Mouse (Mus musculus): ENCODE measurements around the gene Agbl4. TPM values are rescaled to one million over a fixed set of nuclear protein-coding genes. Genes with fewer than 3 reads are reported as not detected.
A peak's percentile ranks its signal among the peaks of the same experiment; 100 is the strongest.

Gene Agbl4
- polyA plus RNA-seq, 1 experiment from 2014 or later: 1.9 TPM

DNA sequence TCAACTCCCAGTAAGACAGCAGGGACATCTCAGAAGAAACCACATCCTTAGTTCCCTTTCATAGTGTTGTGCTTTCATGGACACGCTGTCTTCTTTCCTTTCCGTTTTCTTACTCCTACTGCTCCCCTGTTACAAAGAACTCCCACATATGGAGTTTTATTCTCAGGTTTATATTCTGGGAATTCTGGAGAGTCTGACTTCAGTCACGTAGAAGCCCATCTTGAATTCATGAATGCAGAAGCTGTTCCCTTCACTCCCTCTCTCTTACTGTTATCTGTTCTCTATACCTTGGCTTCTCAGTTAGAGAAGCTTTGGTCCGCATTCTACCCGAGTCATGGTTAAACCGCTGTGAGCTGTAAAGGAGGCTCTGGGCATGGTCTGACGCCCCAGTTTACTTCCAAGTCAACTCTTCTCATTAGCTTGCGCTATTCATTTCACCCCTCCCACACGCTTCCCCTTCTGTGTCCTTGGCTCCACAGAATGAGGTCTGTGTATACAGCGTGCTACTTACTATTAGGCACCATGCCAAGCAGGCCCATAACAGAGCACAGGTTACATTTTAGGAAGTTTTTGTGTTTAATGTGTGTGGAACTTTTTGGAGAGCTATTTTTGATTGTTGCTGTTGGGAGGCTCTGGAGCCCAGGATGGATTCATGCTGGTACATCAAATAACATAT is 1186.2 kb downstream of the Agbl4 start:
- WGBS: 41% methylated on average over 10 of the region's 10 CpGs
- H3K27me3 ChIP-seq: no peaks in the 10 kb centered on the region
- peak; percentile 73; the same call in 1 of the 2 replicates for ATAC-seq (replicated peaks)
- H3K4me1 ChIP-seq: peaks cover 22% of the 10 kb centered on the region
- no peaks in the 10 kb centered on the region for H3K36me3 ChIP-seq
- H3K9ac ChIP-seq (replicated peaks): no peak overlapping the region
- no peak overlapping the region for H3K4me3 ChIP-seq
- H3K9me3 ChIP-seq: no peaks in the 10 kb centered on the region
- H3K27ac ChIP-seq (replicated peaks): no peak overlapping the region
- H3K4me2 ChIP-seq (replicated peaks): no peak overlapping the region

DNA sequence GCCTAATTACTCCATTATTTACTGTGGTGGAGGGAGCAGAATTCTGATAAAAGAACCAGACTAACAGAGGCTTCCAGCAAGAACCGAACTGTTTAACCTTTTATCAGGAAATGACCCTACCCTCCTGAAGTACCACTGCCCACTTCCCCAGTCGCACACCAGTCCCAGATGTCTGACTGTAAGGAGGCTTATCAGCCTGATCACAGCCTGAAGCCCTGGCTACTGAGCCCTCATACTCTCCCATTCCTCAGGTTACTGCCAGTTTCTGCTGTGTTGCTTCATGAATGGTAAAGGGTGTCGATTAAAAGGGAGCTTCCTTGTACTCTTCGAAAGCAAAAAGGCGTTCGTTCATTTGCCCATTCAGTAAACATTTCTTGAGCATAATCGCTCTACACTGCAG is 1186.8 kb downstream of the Agbl4 start:
- H3K9me3 ChIP-seq: no peaks in the 10 kb centered on the region
- no peak overlapping the region for H3K4me2 ChIP-seq (replicated peaks)
- H3K27ac ChIP-seq (replicated peaks): no peak overlapping the region
- H3K4me1 ChIP-seq: peaks cover 20% of the 10 kb centered on the region
- 32% methylated on average over 7 of the region's 7 CpGs for WGBS
- no peaks in the 10 kb centered on the region for H3K36me3 ChIP-seq
- H3K4me3 ChIP-seq: no peak overlapping the region
- no peak for ATAC-seq (replicated peaks)
- H3K27me3 ChIP-seq: no peaks in the 10 kb centered on the region
- H3K9ac ChIP-seq (replicated peaks): no peak overlapping the region

DNA sequence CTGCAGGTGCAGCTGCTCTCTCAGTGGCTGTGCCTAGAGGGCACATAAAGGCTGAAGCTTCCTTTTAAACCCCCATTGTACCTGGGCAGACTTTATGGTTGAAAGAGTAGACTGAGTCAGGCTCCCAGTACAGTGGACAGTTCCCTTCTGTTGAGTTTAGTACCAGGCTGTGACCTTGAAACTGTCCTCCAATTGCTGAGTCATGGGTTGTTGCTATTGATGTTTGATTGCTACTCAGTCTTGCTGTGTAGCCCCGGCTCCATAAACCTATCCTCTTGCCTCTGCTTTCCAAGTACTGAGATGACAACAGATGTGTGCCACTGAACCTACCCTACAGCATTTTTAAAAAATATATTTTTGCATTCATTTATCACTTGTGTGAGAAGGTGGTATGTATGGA is 1190.8 kb downstream of the Agbl4 start:
- H3K36me3 ChIP-seq: no peaks in the 10 kb centered on the region
- no peak overlapping the region for H3K9ac ChIP-seq (replicated peaks)
- H3K4me3 ChIP-seq: no peak overlapping the region
- no peaks in the 10 kb centered on the region for H3K9me3 ChIP-seq
- WGBS: 91% methylated on average over 1 of the region's 1 CpGs
- no peaks in the 10 kb centered on the region for H3K27me3 ChIP-seq
- H3K27ac ChIP-seq (replicated peaks): no peak overlapping the region
- H3K4me1 ChIP-seq: peaks cover 12% of the 10 kb centered on the region
- no peak for ATAC-seq (replicated peaks)
- no peak overlapping the region for H3K4me2 ChIP-seq (replicated peaks)

DNA sequence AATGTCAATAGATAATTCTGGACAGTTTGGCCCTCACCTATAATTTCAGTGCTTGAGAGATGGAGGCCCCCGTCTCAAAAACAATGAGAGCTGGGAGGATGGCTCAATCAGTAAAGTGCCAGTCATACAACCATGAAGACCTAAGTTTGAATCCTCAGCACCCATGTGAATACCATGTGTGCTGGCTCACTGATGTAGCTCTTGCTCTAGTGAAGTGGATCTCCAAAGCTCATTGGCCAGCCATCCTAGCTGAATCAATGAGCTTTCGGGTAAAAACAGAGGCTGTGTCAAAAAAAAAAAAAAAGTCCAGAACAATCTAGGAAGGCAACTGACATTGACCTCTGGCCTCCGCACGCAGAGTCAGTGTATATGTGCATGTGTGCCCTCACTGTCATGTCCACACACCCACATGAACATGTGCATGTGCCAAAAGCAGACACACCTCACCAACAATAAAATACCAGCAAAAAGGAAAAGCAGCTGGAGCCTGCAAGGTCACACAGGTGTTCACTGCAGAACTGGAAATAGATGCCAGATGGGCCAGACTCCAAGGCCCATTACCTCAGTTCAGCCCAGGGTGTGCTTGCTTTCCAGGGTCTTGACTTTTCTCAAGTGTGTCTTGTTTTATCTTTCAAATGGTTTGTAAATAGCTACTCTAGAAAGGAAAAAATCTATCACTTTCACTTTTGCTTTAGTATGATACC is 1192.2 kb downstream of the Agbl4 start:
- H3K27ac ChIP-seq (replicated peaks): no peak overlapping the region
- no peaks in the 10 kb centered on the region for H3K36me3 ChIP-seq
- no peak overlapping the region for H3K9ac ChIP-seq (replicated peaks)
- H3K4me2 ChIP-seq (replicated peaks): no peak overlapping the region
- WGBS: 92% methylated on average over 4 of the region's 4 CpGs
- H3K9me3 ChIP-seq: no peaks in the 10 kb centered on the region
- no peaks in the 10 kb centered on the region for H3K4me1 ChIP-seq
- ATAC-seq (replicated peaks): no peak
- no peaks in the 10 kb centered on the region for H3K27me3 ChIP-seq
- no peak overlapping the region for H3K4me3 ChIP-seq

DNA sequence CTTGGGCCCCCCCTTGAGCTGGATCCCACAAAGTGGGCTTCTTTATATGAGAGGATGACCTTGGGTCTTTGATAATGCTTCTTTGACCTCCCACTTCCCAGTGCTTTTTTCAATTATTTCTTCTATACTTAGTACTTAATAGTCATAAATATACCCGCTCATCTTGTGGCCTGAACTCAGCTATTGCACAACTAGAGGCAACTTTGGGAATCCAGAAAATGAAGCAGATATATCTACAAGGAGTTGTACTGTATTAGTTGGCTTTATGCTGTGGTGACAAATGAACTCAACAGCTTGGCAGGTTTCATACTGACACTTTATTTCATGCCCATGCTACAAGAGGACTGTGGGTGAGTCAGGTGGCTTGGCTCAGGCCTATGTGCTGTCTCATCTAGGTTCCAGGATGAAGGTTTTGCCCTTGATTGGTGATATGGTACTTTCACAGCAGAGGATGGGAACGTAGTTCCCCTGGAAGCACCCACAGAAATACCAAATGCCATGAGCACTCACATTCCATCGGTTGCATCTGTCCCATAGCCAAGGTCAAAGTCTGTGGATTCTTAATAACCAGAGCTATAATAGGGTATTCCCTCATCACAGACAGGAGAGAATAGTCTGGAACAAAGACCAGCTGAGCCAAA is 1197.3 kb downstream of the Agbl4 start:
- Histone ChIP-seq H3K27ac (replicated peaks) (no peak overlapping the region), H3K9ac (replicated peaks) (no peak overlapping the region), H3K4me1 (peaks cover 21% of the 10 kb centered on the region), H3K27me3 (no peaks in the 10 kb centered on the region), H3K36me3 (no peaks in the 10 kb centered on the region), H3K4me2 (replicated peaks) (no peak overlapping the region), H3K9me3 (no peaks in the 10 kb centered on the region), H3K4me3 (no peak overlapping the region)
- no peak for ATAC-seq (replicated peaks)
- 92% methylated on average over 3 of the region's 3 CpGs for WGBS

DNA sequence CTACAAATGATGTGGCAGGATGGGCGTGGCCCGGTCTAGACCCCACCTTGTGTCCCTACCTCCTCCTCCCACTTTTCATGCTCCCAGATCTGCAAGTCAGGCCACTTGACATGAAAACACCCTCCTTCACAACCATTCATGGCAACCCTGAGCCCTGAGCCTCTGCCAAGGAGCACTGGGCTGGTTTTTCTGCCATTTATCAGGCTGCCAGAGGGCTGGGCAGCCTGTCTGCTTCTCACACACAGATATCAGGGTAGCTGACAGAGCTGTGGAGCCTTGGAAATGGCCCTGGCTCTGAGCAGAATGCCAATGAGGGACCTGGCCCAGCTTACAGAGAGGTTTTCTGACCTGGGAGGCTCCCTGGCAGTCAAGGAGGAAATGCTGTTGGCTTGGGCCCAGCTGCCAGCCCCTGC is 1199.8 kb downstream of the Agbl4 start:
- no peaks in the 10 kb centered on the region for H3K9me3 ChIP-seq
- H3K4me1 ChIP-seq: peaks cover 21% of the 10 kb centered on the region
- WGBS: 59% methylated on average over 2 of the region's 2 CpGs
- H3K27me3 ChIP-seq: no peaks in the 10 kb centered on the region
- no peak overlapping the region for H3K4me3 ChIP-seq
- ATAC-seq (replicated peaks): peak; percentile 97
- no peak overlapping the region for H3K9ac ChIP-seq (replicated peaks)
- no peak overlapping the region for H3K4me2 ChIP-seq (replicated peaks)
- no peaks in the 10 kb centered on the region for H3K36me3 ChIP-seq
- H3K27ac ChIP-seq (replicated peaks): no peak overlapping the region

DNA sequence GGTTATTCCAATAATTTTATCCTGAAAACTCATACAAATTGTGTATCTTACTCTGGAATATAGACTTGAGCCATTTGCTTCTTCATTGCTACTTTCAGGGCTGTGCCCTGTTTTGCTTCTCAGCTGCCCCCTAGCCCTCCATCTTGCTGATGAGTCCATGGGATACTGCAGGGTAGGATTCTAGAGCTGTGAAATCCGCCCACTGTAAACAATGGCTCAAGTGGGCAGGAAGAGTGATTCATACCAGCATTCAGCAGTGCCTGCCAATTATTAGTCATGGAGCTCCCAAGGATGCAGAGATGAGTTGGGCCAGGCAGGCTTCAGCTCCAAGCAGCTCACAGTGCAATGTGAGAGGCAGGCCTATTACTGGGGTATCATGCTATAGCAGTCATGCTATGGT is 1200.5 kb downstream of the Agbl4 start:
- Histone ChIP-seq H3K36me3 (no peaks in the 10 kb centered on the region), H3K9me3 (no peaks in the 10 kb centered on the region), H3K4me3 (no peak overlapping the region), H3K27me3 (no peaks in the 10 kb centered on the region), H3K4me1 (peaks cover 21% of the 10 kb centered on the region), H3K4me2 (replicated peaks) (no peak overlapping the region), H3K27ac (replicated peaks) (no peak overlapping the region), H3K9ac (replicated peaks) (no peak overlapping the region)
- 25% methylated on average over 1 of the region's 1 CpGs for WGBS
- no peak for ATAC-seq (replicated peaks)

DNA sequence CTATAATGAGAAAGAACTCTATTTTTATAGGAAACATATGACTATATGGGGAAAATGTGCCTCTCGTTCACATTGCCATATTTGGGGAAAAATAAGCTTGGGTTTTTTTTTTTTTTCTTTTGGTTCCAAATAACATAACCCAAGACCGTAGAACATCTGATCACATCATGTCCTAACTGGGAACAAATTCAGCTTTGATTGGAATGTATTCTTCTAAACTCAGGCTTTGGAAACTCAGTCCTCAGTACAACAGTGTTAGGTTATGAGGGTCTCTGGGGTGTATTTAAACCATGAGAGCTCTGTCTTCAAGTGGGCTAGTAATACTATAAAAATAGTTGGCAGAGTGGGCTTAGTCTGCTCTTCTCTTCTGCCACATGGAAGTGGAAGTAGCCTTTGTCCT is 1205.7 kb downstream of the Agbl4 start:
- no peak overlapping the region for H3K4me3 ChIP-seq
- H3K27ac ChIP-seq (replicated peaks): no peak overlapping the region
- H3K4me2 ChIP-seq (replicated peaks): no peak overlapping the region
- peaks cover under 1% of the 10 kb centered on the region; the same call in 1 of the 2 replicates for H3K4me1 ChIP-seq
- H3K27me3 ChIP-seq: no peaks in the 10 kb centered on the region
- no peak overlapping the region for H3K9ac ChIP-seq (replicated peaks)
- 86% methylated on average over 2 of the region's 2 CpGs for WGBS
- H3K9me3 ChIP-seq: no peaks in the 10 kb centered on the region
- H3K36me3 ChIP-seq: no peaks in the 10 kb centered on the region
- no peak for ATAC-seq (replicated peaks)

DNA sequence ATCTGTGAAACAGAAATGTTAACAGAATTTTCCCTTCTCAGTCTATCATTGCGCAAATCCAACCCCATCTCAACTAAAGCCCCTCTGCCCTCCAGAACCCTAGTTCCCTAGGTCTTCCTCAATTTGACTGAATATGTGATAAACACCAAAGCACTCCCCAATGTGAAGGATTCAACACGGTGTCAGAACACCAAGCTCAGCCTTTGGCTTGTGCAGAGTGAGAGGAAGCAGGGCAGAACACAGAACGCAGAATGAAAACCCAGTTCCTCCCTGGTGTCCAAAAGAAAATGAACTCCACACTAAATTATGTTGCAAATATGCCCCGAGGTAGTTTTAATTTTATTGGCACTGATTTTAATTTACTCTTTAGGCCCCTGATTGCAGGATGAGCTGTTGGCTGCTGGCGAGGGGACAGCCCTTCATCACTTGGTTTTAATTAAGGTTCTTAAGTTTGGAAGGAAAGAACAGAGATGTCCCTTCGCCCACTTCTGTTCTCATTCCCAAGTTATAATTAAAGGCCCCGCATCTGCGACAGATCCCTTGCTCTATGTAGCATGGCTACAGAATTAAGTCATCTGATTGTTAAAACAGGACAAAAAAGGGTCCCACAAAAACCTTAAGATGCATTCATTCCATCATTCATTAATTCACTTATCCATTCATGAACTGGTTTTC is 1210.5 kb downstream of the Agbl4 start:
- H3K9ac ChIP-seq (replicated peaks): no peak overlapping the region
- no peak overlapping the region for H3K27ac ChIP-seq (replicated peaks)
- no peaks in the 10 kb centered on the region for H3K4me1 ChIP-seq
- no peak for ATAC-seq (replicated peaks)
- no peak overlapping the region for H3K4me2 ChIP-seq (replicated peaks)
- H3K9me3 ChIP-seq: no peaks in the 10 kb centered on the region
- WGBS: 66% methylated on average over 8 of the region's 8 CpGs
- no peaks in the 10 kb centered on the region for H3K36me3 ChIP-seq
- H3K4me3 ChIP-seq: no peak overlapping the region
- no peaks in the 10 kb centered on the region for H3K27me3 ChIP-seq

DNA sequence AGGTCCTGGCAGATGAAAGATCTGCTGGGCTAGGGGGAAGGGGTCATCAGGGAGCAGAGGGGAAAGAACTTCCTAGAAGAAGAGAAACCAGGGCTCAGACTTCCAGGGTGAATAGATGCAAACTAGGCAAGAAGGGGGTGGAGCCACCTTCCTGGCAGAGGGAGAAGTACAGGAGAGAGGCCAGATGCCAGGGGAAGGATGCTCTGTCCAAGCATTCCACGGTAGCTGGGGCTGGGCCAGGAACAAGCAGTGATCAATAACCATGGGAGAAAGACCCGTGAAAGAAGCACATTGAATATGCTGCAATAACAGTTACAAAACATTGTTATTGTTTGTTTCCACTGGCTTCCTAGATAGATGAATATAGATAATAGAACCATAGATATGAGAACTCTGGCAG is 1224.4 kb downstream of the Agbl4 start:
- H3K9me3 ChIP-seq: no peaks in the 10 kb centered on the region
- no peak overlapping the region for H3K27ac ChIP-seq (replicated peaks)
- H3K9ac ChIP-seq (replicated peaks): no peak overlapping the region
- no peak overlapping the region for H3K4me3 ChIP-seq
- WGBS: 41% methylated on average over 2 of the region's 2 CpGs
- no peak for ATAC-seq (replicated peaks)
- no peaks in the 10 kb centered on the region for H3K36me3 ChIP-seq
- H3K4me1 ChIP-seq: peaks cover 4% of the 10 kb centered on the region; the same call in 1 of the 2 replicates
- no peak overlapping the region for H3K4me2 ChIP-seq (replicated peaks)
- H3K27me3 ChIP-seq: no peaks in the 10 kb centered on the region

DNA sequence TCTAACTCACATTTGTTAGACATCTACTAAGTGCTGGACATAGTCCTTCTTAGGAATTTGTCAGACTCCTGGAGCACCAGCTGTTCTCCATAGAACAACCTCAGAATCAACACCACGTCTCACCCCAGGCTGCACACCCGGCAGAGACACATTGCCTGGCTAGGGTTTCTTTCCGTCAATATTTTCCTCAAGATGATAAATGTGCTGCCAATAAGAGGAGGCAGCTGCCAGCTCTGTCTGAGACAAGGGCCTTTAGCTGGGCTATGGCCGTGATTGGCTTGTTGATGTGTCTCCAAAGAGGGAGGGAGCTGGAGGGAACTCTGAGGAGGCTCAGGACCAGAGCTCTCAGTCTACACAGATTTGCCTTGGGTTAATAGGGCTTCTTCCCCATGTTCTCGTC is 1227.5 kb downstream of the Agbl4 start:
- Histone ChIP-seq H3K27me3 (no peaks in the 10 kb centered on the region), H3K9me3 (no peaks in the 10 kb centered on the region), H3K27ac (replicated peaks) (no peak overlapping the region), H3K4me2 (replicated peaks) (no peak overlapping the region), H3K9ac (replicated peaks) (no peak overlapping the region), H3K4me3 (no peak overlapping the region), H3K4me1 (peaks cover 4% of the 10 kb centered on the region; the same call in 1 of the 2 replicates), H3K36me3 (no peaks in the 10 kb centered on the region)
- WGBS: 50% methylated on average over 5 of the region's 5 CpGs
- ATAC-seq (replicated peaks): no peak

All from forebrain, embryonic 15.5 days (tissue).